Mouse (Mus musculus) stomach, embryonic 14.5 days (tissue): ENCODE results near the gene Acot6. TPM values are rescaled to one million over a fixed set of nuclear protein-coding genes. Genes with fewer than 3 reads are reported as not detected.

ENCODE experiments used
- ATAC-seq: fragments of 200-750 bp; cut with Nextera tagmentation; 2 replicates; pipeline ENCODE4 v1.8.0; 2017; ENCODE audit warnings: low read depth, moderate TSS enrichment; ENCODE audit not compliant: insufficient number of reproducible peaks, insufficient read depth, low FRiP score
- H3K27ac ChIP-seq: fragments of 300-500 bp; sonication (generic); 2 replicates; pipeline ENCODE4 v1.5.1; 2014; ENCODE audit warnings: mild to moderate bottlenecking, low read length, moderate library complexity, mixed read lengths
- H3K27me3 ChIP-seq: fragments of 300-500 bp; sonication (generic); 2 replicates; pipeline ENCODE4 v1.6.1; 2014; ENCODE audit warnings: low read length, control low read depth, mixed read lengths; ENCODE audit not compliant: control insufficient read depth, insufficient read depth
- H3K36me3 ChIP-seq: fragments of 300-500 bp; sonication (generic); 2 replicates; pipeline ENCODE4 v1.6.1; 2014; ENCODE audit warnings: mild to moderate bottlenecking, control low read depth, low read length, moderate library complexity, mixed read lengths; ENCODE audit not compliant: control insufficient read depth, insufficient read depth
- H3K4me1 ChIP-seq: fragments of 300-500 bp; sonication (generic); 2 replicates; pipeline ENCODE4 v1.6.1; 2014; ENCODE audit warnings: low read length, control low read depth, mixed read lengths; ENCODE audit not compliant: control insufficient read depth, insufficient read depth
- H3K4me2 ChIP-seq: fragments of 300-500 bp; sonication (generic); replicated peaks from 2 replicates; pipeline ENCODE4 v1.6.1; 2014; ENCODE audit warnings: low read depth, low read length, control low read depth
- H3K4me3 ChIP-seq: fragments of 300-500 bp; sonication (generic); 2 replicates; pipeline ENCODE4 v1.5.1; 2014; ENCODE audit warnings: low read depth, low read length, control low read depth
- H3K9ac ChIP-seq: fragments of 300-500 bp; sonication (generic); replicated peaks from 2 replicates; pipeline ENCODE4 v1.6.1; 2014; ENCODE audit warnings: low read depth, mild to moderate bottlenecking, control low read depth, low read length, moderate library complexity, mixed read lengths
- H3K9me3 ChIP-seq: fragments of 300-500 bp; sonication (generic); 2 replicates; pipeline ENCODE4 v1.6.1; 2016; ENCODE audit warnings: low read depth, low read length, control low read depth; ENCODE audit not compliant: control insufficient read depth
- WGBS: fragments of 180-500 bp; shearing (Covaris S2); extraction: QIAGEN DNeasy Blood & Tissue Kit; methylation state at CpG from one replicate; pipeline ENCODE4 v1.1.7; 2014; 5-methylcytosine and 5-hydroxymethylcytosine counted together
- polyA plus RNA-seq: library from polyadenylated mRNA; unstranded; fragments of >200 nt; fragmentation: Nextera tagmentation; extraction: Ambion mirVana; gene quantifications from 2 replicates; pipeline ENCODE4 v1.2.1, GENCODE M21; 2014

The Acot6 gene
- polyA plus RNA-seq, 1 experiment from 2014 or later: 1.7 TPM

- no peak overlapping the region for H3K4me2 ChIP-seq
- no peak overlapping the region for H3K9ac ChIP-seq
- ATAC-seq: no peak
- no peak overlapping the region for H3K27ac ChIP-seq
- peaks cover 45% of the 10 kb centered on the region for H3K36me3 ChIP-seq
- no peaks in the 10 kb centered on the region for H3K9me3 ChIP-seq
- H3K4me3 ChIP-seq: no peak overlapping the region
- H3K27me3 ChIP-seq: no peaks in the 10 kb centered on the region
- 95% methylated on average over 8 of the region's 8 CpGs for WGBS
- H3K4me1 ChIP-seq: 0 out of 2 replicates have a peak, but pooled peaks cover under 1% of the 10 kb centered on the region
Measured at GRCm38 (mm10) chr12:84160491-84160890, 60.0 kb downstream of the Acot6 start.

Other genes starting within 250 kb of the Acot6 start
- gene Numb, start 178.7 kb upstream of the Acot6 start, polyA plus RNA-seq: 34.8 and 36.5 TPM in 2 replicates
- 10.1 and 11.7 TPM in 2 replicates for gene Riox1, start 150.0 kb upstream of the Acot6 start, polyA plus RNA-seq
- 0.10 and 0.11 TPM in 2 replicates for gene Heatr4, start 115.8 kb upstream of the Acot6 start, polyA plus RNA-seq
- 27.2 and 27.3 TPM in 2 replicates for gene Acot2, start 112.8 kb upstream of the Acot6 start, polyA plus RNA-seq
- gene Acot1, start 91.2 kb upstream of the Acot6 start, polyA plus RNA-seq: 44.4 and 48.8 TPM in 2 replicates
- gene Acot4, start 62.3 kb upstream of the Acot6 start, polyA plus RNA-seq: 0.33 and 0.70 TPM in 2 replicates
- not detected in 2 replicates for gene Gm49366, start 61.7 kb upstream of the Acot6 start, polyA plus RNA-seq
- 0.29 TPM in 1 of 2 replicates, not detected in the other for gene Acot3, start 48.5 kb upstream of the Acot6 start, polyA plus RNA-seq
- gene Acot5, start 31.3 kb upstream of the Acot6 start, polyA plus RNA-seq: not detected in 2 replicates
- 3.8 and 5.7 TPM in 2 replicates for gene Dnal1, start 13.7 kb downstream of the Acot6 start, polyA plus RNA-seq
- 0.45 and 0.90 TPM in 2 replicates for gene Pnma1, start 47.8 kb downstream of the Acot6 start, polyA plus RNA-seq
- gene Elmsan1, start 118.2 kb downstream of the Acot6 start, polyA plus RNA-seq: 10.2 and 10.6 TPM in 2 replicates
- 18.5 and 19.9 TPM in 2 replicates for gene Ptgr2, start 184.6 kb downstream of the Acot6 start, polyA plus RNA-seq
- gene Zfp410, start 216.2 kb downstream of the Acot6 start, polyA plus RNA-seq: 76.9 and 77.0 TPM in 2 replicates